Mouse (Mus musculus): ENCODE data around the gene Ankrd55. TPM values are rescaled to one million over a fixed set of nuclear protein-coding genes. Genes with fewer than 3 reads are reported as not detected.
A peak's percentile ranks its signal among the peaks of the same experiment; 100 is the strongest.
"Not testable (repeated sequence)": the region's sequence is repeated elsewhere in the genome, so short reads cannot be mapped to it uniquely, and the experiment has no call there.

The Ankrd55 gene
- polyA plus RNA-seq, 1 experiment from 2014 or later, result 0.08 TPM

DNA sequence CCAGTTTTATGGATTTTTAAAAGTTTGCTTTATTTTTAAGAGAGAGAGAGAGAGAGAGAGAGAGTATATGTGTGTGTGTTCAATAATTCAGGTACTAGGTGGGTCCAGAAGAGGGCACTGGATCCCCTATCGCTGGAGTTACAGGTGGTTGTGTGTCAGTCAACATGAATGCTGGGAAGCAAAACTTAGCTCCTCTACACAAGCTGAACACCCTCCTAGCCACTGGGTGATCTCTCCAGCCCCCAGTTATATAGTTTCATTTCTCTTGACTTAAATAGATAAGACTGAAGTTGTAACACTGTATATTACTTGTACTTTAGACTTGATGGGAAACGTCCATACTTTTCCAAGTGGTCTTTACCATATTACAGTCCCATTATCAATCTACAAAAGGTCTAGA lies 136.0 kb downstream of the Ankrd55 start:
- DNase-seq (ENCODE audit: low spot score) (no peak), ATAC-seq (ENCODE audit: low FRiP score, low TSS enrichment) (no peak)
- no peak overlapping the region for H3K4me2 ChIP-seq (replicated peaks; ENCODE audit: low read depth)
- no peaks in the 10 kb centered on the region for H3K4me1 ChIP-seq (replicated peaks; ENCODE audit: control insufficient read depth, insufficient read depth)
- no peaks in the 10 kb centered on the region for H3K36me3 ChIP-seq (ENCODE audit: control insufficient read depth, insufficient read depth, low read length)
- H3K27me3 ChIP-seq (ENCODE audit: control insufficient read depth, insufficient read depth, low read length), result no peaks in the 10 kb centered on the region
- no peak overlapping the region for H3K9ac ChIP-seq (ENCODE audit: low read length)
- WGBS, result 82% methylated on average over 2 of the region's 2 CpGs
- TF ChIP-seq EP300 (optimal IDR thresholded peaks at IDR 0.05), result no peak
- peak; percentile 31 for TF ChIP-seq CTCF (IDR thresholded peaks at IDR 0.05; ENCODE audit: low read depth)
- H3K9me3 ChIP-seq (ENCODE audit: control insufficient read depth, low read length), result no peaks in the 10 kb centered on the region
- H3K4me3 ChIP-seq (ENCODE audit: low read depth, low read length), result no peak overlapping the region
- H3K27ac ChIP-seq (replicated peaks), result no peak overlapping the region

DNA sequence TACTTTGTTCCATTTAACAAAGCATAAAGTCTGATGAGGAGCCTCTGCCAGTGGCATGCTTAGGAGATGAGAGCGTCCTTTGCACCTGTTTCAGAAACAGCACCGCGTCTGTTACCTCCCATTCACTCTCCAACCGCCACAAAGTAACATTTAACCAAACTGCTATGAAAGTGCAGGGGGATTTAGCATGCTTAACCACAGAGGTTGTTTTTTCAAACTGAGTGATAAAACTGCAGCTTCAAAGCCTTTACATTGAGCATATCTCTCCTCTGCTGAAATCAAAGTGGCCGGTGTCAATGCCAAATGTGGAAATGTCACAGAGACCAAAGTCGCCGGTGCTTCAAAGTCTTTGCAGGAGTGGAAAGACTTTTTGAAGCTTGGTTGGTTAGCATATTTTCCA lies 136.4 kb downstream of the Ankrd55 start:
- Histone ChIP-seq H3K4me1 (replicated peaks; ENCODE audit: control insufficient read depth, insufficient read depth) (no peaks in the 10 kb centered on the region), H3K4me3 (ENCODE audit: low read depth, low read length) (no peak overlapping the region), H3K9ac (ENCODE audit: low read length) (no peak overlapping the region), H3K36me3 (ENCODE audit: control insufficient read depth, insufficient read depth, low read length) (no peaks in the 10 kb centered on the region), H3K4me2 (replicated peaks; ENCODE audit: low read depth) (no peak overlapping the region), H3K9me3 (ENCODE audit: control insufficient read depth, low read length) (no peaks in the 10 kb centered on the region), H3K27ac (replicated peaks) (no peak overlapping the region), H3K27me3 (ENCODE audit: control insufficient read depth, insufficient read depth, low read length) (no peaks in the 10 kb centered on the region)
- DNase-seq (ENCODE audit: low spot score), result no peak
- WGBS, result 81% methylated on average over 7 of the region's 7 CpGs
- no peak for TF ChIP-seq CTCF (IDR thresholded peaks at IDR 0.05; ENCODE audit: low read depth)
- no peak for TF ChIP-seq EP300 (optimal IDR thresholded peaks at IDR 0.05)
- ATAC-seq (ENCODE audit: low FRiP score, low TSS enrichment), result no peak

DNA sequence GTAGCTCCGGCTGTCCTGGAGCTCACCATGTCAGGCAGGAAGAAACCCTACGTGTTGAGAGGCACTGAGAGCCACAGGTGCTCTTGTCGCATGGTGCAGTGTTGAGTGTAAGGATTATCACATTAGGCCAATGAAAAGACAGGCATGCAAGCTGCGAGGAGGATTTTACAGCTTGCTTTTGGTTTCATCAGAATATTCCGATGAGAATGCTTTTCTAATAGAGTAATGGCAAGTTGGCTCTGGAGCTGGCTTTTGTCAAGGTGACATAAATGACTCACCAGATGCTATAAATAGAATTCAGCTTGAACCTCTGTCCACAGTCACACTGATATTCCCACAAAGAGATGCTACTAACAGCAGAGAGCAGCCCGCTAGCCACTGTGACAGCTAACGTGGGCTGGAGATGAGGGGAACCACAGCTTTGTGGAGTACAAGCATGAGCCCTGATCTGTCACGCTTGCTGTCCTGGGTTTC lies 137.0 kb downstream of the Ankrd55 start:
- H3K9ac ChIP-seq (ENCODE audit: low read length), result no peak overlapping the region
- no peaks in the 10 kb centered on the region for H3K36me3 ChIP-seq (ENCODE audit: control insufficient read depth, insufficient read depth, low read length)
- H3K4me1 ChIP-seq (replicated peaks; ENCODE audit: control insufficient read depth, insufficient read depth), result no peaks in the 10 kb centered on the region
- ATAC-seq (ENCODE audit: low FRiP score, low TSS enrichment), result peak; percentile 59; the same call in 1 of the 2 replicates
- no peak overlapping the region for H3K4me3 ChIP-seq (ENCODE audit: low read depth, low read length)
- 51% methylated on average over 8 of the region's 8 CpGs for WGBS
- H3K27me3 ChIP-seq (ENCODE audit: control insufficient read depth, insufficient read depth, low read length), result no peaks in the 10 kb centered on the region
- no peak overlapping the region for H3K4me2 ChIP-seq (replicated peaks; ENCODE audit: low read depth)
- no peak overlapping the region for H3K27ac ChIP-seq (replicated peaks)
- no peak for TF ChIP-seq CTCF (IDR thresholded peaks at IDR 0.05; ENCODE audit: low read depth)
- TF ChIP-seq EP300 (optimal IDR thresholded peaks at IDR 0.05), result no peak
- no peaks in the 10 kb centered on the region for H3K9me3 ChIP-seq (ENCODE audit: control insufficient read depth, low read length)
- DNase-seq (ENCODE audit: low spot score), result no peak

DNA sequence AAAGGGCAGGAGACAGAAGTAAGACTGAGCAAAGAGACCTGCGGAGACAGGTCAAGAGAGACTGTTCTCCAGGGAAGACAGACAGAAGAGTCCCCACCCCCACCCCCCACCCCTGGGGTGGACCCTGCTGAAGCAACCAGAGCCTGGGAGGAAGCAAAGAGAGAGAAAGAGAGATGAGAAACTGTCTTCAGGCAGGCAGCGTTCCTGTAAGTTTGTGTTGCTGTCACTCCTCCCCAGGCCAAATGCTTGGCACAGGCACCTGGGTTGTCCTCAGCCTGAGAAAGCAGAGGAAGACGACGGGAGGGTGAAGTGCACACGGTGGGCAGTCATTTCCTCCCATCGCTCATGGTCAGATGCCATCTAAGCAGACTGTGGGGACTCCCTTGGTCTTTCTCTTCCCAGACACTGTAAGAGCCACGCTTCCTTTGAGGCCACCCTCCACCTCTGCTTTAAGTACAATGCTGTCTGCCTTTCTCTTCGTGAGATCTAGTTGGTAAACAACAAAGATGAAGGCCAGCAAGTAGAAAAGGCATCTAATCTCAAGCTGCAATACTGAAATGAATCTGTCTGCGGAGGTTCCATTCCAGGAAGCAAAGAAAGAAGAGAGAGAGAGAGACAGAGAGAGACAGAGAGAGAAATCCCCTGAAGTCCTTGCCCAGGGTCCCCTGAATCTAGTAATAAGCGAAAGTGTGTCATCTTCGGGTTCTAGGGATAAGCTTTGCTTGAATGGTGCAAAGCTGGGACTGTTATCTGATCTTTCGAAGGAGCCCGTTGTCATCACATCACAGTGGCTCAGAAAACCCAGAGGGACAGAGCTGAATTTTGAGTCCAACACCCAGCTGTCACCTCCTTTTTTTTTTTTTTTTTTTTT lies 138.2 kb downstream of the Ankrd55 start:
- ATAC-seq (ENCODE audit: low FRiP score, low TSS enrichment), result no peak
- no peak for DNase-seq (ENCODE audit: low spot score)

DNA sequence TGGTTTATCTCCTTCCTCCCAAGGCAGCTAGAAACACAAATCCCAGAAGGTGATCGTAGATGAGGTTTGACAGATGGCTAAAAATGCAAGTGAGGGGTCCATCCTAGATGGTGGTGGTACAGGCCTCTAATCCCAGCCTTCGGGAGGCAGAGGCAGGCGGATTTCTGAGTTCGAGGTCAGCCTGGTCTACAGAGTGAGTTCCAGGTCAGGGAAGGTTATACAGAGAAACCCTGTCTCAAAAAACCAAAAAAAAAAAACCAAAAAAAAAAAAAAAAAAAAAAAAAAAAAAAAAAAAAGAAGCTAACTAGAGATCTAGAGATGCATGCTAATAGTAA lies 138.9 kb downstream of the Ankrd55 start:
- DNase-seq (ENCODE audit: low spot score); H3K4me1 ChIP-seq (replicated peaks; ENCODE audit: control insufficient read depth, insufficient read depth); H3K9ac ChIP-seq (ENCODE audit: low read length); H3K4me2 ChIP-seq (replicated peaks; ENCODE audit: low read depth); H3K36me3 ChIP-seq (ENCODE audit: control insufficient read depth, insufficient read depth, low read length); H3K27ac ChIP-seq (replicated peaks); H3K27me3 ChIP-seq (ENCODE audit: control insufficient read depth, insufficient read depth, low read length); H3K4me3 ChIP-seq (ENCODE audit: low read depth, low read length); ATAC-seq (ENCODE audit: low FRiP score, low TSS enrichment); H3K9me3 ChIP-seq (ENCODE audit: control insufficient read depth, low read length): not testable (repeated sequence)
- WGBS, result 95% methylated on average over 4 of the region's 4 CpGs

More for the DNA sequence above, 138.2 kb downstream of the Ankrd55 start:
- no peak overlapping the region for H3K4me2 ChIP-seq (replicated peaks; ENCODE audit: low read depth)
- H3K9ac ChIP-seq (ENCODE audit: low read length), result no peak overlapping the region
- no peak overlapping the region for H3K27ac ChIP-seq (replicated peaks)
- TF ChIP-seq EP300 (optimal IDR thresholded peaks at IDR 0.05) (no peak), CTCF (IDR thresholded peaks at IDR 0.05; ENCODE audit: low read depth) (no peak)
- no peaks in the 10 kb centered on the region for H3K27me3 ChIP-seq (ENCODE audit: control insufficient read depth, insufficient read depth, low read length)
- no peaks in the 10 kb centered on the region for H3K36me3 ChIP-seq (ENCODE audit: control insufficient read depth, insufficient read depth, low read length)
- no peak overlapping the region for H3K4me3 ChIP-seq (ENCODE audit: low read depth, low read length)
- H3K4me1 ChIP-seq (replicated peaks; ENCODE audit: control insufficient read depth, insufficient read depth), result no peaks in the 10 kb centered on the region
- WGBS, result 68% methylated on average over 13 of the region's 13 CpGs
- H3K9me3 ChIP-seq (ENCODE audit: control insufficient read depth, low read length), result no peaks in the 10 kb centered on the region

DNA sequence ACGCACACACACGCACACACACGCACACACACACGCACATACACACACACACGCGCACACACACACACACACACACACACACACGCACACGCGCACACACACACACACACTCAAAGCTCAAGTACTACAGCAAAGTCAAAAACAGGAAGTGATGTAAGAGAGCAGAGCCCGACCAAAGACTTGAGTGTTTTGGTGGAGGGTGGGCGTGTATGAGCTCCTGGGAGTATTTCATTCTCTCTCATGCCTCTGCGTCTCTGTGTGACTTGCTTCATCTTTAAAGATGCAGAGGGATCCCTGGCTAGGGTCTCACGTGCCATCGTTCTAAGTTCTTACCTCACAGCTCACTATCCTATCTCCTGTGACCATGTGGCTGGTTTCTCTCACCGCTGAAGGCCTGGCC lies 139.3 kb downstream of the Ankrd55 start:
- Histone ChIP-seq H3K4me2 (replicated peaks; ENCODE audit: low read depth) (no peak overlapping the region), H3K9ac (ENCODE audit: low read length) (no peak overlapping the region), H3K27ac (replicated peaks) (no peak overlapping the region), H3K4me1 (replicated peaks; ENCODE audit: control insufficient read depth, insufficient read depth) (no peaks in the 10 kb centered on the region), H3K27me3 (ENCODE audit: control insufficient read depth, insufficient read depth, low read length) (no peaks in the 10 kb centered on the region), H3K36me3 (ENCODE audit: control insufficient read depth, insufficient read depth, low read length) (no peaks in the 10 kb centered on the region), H3K4me3 (ENCODE audit: low read depth, low read length) (no peak overlapping the region), H3K9me3 (ENCODE audit: control insufficient read depth, low read length) (no peaks in the 10 kb centered on the region)
- TF ChIP-seq EP300 (optimal IDR thresholded peaks at IDR 0.05) (no peak), CTCF (IDR thresholded peaks at IDR 0.05; ENCODE audit: low read depth) (no peak)
- ATAC-seq (ENCODE audit: low FRiP score, low TSS enrichment) (no peak), DNase-seq (ENCODE audit: low spot score) (no peak)
- WGBS, result 87% methylated on average over 15 of the region's 15 CpGs
